Mouse (Mus musculus): ENCODE measurements around the gene Ubald2.

Ubald2 gene

DNA sequence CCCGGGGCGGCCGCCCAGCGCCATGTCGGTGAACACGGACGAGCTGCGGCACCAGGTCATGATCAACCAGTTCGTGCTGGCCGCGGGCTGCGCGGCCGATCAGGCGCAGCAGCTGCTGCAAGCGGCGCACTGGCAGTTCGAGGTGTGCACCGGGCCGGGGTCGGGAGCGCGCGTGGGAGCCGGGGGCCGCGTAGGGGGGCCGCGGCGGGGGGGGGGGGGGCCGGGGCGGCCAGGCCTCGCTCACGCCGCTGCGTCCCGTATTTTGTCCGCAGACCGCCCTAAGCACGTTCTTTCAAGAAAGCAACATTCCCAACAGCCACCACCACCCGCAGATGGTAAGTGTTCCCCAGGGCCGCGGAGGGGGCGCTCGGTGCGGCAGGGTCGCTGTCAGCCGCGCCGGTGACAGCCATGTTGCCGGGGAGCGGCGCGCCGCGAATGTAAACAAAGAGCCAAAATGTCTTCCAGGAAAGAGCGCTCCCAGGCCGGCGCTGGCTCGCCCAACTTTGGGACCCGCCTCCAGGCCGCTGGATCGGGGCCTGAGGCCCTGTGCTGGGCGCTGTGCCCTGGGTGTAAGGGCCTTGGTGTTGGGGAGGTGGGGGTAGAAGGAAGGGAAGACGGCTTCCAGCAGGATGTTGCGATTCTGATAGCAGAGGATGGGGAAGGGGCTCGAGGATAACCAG, 533 bp downstream of the Ubald2 start:
- DNase-seq: peak; percentile 76

DNA sequence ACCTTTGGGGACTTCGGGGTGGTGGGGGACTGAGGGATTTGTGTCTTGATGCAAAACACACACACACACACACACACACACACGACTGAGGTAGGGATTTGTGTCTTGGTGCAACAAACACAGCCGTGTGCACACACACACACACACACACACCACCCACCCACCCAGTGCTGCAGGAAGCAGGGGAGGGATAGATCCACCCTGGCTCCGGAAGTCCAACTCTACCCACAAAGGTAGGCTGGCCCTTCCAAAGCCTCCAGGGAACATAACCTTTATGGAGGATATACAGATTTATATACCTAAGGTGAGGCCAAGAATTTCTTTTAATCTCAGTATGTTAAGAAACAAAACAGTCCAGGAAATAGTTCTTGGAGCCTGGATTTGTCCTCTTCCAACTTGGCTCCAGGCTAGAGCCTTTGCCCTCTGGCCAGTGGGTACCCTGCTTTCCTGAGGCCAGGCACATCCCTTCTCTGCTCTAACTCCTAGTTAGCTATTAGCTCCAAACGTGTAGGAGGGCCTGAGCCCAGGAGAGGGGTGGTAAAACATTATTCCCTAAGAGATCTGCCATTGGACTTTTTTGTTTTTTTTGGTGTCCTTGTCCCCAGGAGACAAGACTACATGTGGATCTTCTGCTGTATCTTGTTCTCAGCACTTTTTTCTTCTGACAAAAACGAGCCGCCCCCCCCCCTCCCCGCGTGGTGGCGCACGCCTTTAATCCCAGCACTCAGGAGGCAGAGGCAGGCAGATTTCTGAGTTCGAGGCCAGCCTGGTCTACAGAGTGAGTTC, 1.3 kb downstream of the Ubald2 start:
- DNase-seq: peak; percentile 51

DNA sequence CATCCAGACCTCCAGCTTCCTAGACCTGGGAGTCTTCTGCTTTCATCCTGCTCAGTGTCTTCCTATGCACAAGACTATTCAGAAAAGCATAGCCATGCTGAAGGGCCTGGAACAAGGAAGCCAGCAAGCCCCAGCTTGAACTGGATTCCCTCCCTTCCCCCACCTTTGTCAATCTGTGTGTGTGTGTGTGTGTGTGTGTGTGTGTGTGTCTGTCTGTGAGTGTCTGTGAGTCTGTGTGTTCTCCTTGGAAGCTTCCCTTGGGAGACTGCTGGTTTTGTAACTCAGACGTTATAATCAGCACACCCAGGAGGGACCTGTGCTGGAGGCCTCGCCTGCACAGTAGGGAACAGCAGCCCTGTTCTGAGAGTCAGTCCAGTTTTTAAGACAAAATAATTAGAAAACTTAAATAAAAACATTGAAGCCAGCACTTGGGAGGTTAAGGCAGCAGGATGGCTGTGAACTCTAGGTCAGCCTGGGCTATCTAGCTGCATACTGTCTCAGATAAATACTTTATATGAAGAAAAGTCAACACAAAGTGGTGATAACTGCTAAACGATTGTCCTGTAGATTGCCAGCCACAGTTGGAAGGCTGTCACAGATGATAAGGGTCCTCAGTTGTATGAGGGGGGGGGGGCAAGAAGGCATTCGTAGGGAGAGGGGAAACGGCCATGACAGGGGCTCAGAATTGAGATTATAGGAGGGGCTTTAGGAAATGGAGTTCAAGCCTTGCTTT, 2.3 kb downstream of the Ubald2 start:
- DNase-seq: no peak

DNA sequence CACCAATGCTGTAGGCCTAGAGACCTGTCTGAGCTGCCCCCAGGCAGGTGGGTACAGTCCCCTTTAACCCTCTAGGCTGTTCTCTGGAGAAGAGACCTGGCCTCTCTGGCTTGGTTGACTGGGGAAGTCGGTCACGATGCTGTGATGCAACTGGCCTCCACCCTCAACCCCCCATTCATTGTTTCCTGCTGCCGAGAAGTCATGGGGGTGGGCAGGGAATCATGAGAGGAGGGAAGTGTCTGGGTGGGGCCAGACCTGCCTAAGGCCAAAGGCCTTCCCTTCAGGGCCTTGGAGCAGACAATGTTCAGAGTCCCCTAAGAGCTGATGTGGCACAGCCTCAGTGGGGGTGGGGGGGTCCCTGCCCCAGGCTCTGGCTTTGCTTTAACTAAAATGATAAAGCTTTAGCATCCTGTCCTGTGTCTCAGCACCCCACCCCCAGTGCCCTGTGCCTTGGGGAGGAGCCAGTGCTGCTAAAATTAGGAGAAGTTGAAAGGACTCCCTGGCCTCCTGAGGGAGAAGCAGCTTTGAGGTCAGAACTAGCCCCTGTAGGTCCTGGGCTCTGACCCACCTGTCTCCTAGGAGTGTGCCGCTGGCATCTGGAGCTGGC, 2.9 kb downstream of the Ubald2 start:
- DNase-seq: peak; percentile 22

DNA sequence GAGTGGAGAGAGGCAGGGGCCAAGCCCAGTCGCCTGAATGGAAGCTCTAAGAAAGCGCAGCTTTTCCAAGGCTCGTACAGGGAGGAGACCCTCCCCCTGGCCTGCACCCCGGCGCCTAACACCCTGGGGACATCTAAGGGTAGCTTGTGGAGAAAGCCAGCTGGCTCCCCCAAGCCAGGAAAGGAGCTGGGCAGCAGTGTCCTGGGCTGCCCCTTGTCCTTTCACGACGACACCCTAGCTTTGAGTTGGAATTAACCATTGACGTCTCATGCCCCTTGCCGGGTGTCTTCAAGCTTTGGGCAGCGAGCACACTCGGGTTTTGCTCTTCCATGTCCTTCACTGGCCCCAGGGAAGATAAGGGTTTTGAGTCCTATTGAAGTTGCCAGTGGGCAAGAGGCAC, 3.6 kb downstream of the Ubald2 start:
- no peak for DNase-seq

DNA sequence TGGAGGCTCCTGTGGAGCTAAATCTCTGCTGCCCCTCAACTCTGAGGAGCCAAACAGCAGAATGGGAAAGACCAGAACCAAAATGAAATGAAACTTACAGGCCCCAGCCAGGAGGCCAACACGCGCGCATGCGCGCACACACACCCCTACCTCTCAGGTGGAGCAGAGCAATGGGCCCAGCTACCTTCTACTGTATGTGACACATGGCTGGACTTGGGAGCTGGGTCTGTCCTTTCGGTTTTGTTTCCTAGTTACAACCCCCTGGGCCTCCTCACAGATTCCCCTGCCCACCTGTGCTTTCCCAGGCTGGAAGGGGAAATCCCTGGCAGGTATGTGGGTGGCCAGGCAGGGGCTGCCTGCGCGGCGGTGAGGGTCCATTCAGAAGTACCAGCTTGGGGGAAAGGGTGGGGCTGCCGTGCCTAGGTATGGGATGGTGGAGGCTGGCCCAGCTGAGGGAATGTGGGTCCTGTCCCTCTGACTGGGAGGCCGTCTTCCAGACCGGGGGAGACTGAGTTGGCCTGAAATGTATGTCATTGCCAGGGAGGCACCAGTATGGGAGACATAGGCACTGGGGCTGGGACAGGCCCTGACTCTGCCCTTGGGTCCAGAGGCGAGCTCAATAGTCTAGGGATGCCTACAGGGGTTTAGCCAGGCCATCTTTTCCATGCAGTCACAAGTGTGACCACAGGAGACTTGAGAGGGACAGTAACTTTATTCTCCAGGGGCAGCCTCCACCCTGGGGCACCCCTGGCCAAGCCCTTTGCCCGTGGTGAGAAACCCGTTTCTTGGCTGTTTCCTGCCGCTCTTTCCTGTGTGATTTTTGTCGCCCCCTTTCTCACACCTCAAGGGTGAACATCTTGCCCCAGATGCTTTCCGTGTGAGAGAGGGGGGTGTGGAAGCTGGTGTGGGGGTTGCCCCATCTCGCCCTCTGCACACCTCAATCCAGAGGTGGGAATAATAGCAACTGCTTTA, 5.7 kb downstream of the Ubald2 start:
- peak; percentile 66 for DNase-seq

DNA sequence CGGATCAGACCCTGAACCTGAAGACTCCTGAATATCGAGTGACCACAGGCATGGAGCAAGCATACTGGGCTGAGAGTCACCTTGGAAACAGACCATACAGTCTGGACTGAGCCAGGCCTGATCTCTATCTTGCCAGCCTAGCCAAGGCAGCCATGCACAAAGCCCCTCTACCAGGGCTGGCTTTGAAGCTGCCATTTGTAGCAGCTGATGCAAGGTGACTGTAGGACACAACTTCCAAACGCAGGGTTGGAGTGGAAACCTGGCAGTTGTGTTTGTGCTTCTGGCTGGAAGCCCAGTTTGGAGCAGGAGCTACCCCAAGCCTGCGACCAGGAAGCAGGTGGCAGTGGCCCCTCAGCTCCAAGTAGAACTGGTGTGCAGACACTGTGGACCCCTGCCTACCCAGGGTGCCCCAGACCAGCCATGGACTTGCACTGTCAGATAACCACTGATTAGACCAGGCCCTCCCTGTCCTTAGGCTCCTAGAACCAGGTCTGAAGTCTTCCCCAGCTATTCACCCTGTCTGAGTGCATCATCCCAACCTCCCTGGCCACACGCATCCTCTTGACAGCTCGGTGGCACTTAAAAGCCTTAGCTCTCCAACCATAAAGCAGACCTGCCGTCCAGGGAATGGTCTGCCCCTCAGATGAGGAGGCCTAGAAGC, 6.6 kb downstream of the Ubald2 start:
- DNase-seq: no peak

DNA sequence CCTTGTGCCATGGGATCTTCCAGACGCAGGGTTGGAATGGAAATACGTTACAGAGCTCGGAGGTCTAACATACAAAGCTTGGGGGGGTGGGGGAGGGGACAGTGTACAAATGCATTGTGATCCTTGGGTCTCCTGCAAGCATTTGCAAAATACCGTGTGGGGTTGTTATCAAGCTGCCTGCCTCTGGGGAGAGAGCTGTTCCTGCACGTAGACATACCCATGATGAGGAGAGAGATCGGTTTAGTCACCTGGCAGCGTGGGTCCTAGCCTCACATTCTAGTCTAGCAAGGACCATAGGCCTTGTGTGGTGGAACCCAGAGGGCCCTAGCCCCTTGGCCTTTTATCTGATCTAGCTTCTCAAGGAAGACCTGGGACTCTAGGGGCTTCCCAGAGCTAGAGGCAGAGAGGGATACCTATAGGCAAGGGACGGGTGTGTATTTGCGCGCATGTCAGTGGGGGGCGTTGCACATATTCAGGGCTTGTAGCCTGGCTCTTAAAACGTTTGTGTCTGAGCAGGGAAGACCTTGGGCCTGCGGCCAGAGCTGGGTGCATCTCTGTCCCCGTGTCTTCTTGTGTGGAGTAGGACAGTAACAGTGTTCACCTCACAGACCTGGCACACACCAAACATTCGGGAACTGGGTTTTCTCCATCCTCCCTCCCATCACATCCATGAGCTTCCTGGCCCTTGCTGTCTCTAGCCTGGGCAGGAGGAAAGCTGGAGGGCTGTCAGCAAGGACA, 8.4 kb downstream of the Ubald2 start:
- DNase-seq: no peak

DNA sequence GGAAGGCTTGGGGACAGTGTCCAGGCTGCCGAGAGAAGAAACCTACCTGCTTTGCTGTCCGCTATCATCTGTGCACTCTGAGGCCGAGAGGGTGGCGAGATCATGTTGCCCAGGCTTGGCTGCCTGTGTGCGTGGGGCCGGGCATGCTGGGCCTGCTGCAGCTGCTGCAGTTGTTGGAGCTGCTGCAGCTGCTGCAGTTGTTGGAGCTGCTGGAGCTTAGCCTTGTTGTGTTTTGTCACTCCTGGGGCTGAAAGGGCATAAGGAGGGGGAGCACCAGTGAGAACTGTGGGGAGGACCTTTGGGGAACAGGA, 8.9 kb downstream of the Ubald2 start:
- no peak for DNase-seq

DNA sequence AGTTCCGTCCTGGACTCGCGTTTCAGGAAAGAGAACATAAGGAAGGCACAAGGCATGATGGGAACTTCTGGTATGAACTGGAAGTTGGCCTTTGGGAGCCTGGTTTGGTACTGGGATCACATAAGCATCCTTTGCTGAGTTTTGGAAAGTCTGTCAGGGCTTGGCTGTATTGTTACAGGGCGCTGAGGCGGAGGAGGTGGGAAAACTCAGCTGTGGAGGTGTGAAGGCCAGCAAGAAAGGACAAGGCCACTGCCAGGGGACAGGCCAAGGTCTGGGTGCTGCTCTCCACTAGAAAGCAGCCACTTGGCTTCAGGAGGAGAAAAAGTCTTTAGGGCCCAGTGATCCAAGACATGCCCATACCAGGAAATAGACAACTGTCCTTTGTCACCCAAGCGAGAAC, 9.4 kb downstream of the Ubald2 start:
- DNase-seq: no peak

DNA sequence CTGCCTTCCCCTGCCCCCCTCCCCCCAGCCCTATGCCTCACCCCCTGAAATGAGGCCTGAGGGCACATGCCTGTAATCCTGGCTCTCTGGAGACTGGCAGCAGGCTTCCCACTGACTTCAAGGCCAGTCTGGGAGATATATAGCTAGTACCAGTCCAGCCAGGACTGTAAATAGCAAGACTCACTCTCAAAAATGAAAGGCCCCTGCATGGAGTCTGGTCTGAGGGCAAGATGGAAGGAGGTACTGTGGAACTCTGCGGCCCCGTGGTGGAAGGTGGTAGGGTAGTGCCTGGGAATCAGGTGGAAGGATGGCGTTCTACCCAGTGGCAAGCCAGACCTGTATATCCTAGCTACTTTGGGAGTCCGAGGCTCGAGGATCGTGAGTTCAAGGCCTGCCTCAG, 10.0 kb downstream of the Ubald2 start:
- no peak for DNase-seq

DNA sequence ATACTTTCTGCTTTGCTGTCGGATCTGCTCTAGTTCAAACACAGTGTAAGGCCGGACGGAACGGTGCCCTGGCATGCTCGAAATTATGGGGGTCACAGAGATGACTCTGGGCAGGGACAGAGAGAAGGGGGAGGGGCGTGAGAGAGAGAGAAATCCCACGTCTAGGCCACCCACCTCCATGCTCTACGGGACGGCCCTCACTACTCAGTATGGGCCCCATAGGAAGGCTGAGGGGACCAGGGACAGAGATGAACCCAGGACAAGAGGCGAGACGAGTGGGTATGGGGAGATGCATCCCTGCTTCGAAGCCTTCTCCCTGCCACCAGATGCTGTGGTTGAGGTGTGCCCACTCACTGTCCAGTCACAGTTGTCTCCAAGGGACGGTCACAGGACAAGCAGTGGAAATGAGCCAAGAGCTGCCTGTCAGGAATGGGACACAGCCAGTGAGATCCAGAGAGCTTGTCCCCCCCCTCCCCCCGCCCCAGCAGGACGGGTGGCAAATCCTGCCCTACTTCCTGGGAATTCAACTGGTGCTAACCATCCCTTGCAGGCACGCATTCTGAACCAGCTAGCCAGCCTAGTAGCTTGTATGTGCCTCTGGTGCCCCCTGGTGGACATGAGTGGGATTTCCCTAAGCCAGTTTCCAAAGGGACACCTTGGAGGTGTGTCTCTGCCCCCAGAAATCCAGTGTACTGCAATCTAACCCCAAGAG, 11.9 kb downstream of the Ubald2 start:
- DNase-seq: peak; percentile 95

DNA sequence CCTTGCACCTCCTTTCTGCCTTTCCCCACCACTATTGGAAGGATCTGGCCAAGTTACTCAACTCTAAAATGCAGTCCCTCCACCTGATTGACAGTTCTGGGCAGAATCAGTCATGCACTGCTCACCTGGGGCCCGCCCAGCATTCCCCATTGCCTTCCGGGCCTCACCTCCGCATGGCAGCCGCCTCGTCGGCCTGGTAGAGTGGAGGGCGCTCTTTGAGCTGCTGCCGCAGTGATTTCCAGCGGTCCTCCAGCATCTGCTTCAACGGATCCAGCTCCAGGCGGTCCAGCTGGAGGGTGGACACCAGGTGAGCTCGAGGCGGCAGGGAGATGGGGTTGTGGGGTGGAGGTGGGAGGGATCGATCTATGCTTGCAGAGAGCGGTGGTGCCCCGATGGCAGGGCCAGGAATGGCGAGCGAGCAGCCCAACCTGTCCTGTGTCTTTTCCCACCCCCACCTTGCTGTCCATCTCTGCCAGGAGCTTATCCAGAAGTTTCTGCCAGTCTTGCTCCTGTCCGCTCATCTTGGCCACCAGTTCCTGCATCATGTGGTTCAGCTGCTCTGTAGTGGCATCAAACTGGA, 12.5 kb downstream of the Ubald2 start:
- DNase-seq: no peak

DNA sequence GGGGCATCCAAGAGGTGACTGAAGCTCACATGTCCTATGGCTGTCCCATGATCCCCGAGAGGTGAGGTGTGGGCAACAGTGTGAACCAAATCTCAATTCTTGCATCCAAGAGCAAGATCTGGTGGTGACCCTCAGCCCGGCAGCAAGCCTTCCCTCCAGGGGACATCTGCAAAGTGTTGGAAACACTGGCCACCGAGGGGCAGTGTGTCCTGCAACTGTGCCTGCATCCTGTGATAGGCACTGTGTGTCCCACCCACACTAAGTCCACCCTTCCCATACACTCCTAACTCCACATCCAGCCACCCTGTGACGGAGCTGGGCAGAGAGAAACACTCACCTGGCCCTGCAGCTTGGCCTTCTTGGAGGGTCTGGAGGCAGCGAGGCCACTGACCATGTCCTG, 13.9 kb downstream of the Ubald2 start:
- DNase-seq: no peak

DNA sequence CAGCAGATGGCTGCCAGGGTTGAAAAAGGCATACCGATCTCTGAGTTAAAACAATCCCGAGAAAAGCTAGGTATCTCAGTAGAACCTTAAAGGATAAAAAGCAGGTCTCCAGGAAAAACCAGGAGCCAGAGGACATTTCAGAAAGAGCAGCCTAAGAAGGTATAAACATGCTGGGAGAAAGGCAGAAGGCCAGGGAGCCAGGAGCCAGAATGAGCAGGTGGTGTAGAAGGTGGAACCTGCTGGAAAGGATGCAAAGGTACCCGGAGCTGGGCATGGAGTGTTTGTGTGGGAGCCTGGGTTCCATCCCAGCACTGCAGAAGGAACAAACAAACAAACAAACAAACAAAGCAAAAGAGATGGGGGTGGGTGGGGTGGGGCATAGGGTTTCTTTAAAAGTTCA, 15.4 kb downstream of the Ubald2 start:
- no peak for DNase-seq

DNA sequence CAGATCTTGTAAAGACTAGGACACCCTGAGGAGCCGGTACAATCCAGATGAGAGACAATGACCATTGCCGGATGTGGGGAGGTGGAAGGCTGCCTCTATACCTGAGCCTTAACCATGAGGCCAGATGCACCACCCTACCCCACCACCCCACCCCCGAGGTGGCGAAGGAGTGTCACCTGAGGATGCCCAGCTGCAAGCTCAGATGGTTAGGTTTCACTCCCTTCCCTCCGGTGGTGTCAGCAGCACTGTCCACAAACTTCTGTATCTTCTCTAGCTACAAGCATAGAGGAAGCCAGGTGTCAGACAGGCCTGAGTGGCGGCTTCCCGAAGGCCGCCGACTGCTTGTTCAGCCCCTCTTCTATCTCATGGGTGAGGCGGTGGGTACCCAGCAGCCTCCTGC, 20.0 kb downstream of the Ubald2 start:
- DNase-seq: peak; percentile 44

DNA sequence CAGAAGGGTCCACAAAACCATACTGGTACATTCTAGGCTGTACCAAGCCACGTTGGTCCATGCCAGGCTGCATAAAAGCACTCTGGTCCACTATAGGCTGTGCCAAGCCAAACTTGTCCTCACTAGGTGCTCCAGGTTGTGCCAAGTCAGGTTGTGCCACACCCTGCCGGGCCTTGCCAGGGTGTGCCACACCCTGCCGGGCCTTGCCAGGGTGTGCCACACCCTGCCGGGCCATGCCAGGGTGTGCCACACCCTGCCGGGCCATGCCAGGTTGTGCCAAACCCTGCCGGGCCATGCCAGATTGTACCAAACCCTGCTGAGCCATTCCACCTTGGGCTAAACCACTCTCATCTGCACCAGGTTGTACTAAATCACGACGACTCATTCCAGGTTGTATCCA, 22.3 kb downstream of the Ubald2 start:
- DNase-seq: no peak

DNA sequence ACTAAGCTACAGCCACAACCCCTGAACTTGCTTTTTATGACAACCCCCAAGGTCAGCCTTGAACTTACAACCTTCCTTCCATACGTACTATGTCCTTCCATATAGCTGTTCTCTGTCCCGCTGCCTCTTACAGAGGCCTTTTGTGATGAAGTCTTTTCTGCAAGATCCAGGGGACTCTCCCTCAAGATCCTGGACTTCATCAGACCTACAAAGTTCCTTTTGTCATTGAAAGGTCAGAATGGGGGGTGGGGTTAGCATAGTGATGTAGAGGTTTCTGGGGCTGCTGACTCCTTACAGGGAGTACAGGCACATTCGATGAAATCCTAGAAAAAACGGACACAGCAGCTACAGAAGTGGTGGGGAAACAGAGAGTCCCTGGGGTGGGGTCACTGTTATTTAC, 25.9 kb downstream of the Ubald2 start:
- DNase-seq: no peak

DNA sequence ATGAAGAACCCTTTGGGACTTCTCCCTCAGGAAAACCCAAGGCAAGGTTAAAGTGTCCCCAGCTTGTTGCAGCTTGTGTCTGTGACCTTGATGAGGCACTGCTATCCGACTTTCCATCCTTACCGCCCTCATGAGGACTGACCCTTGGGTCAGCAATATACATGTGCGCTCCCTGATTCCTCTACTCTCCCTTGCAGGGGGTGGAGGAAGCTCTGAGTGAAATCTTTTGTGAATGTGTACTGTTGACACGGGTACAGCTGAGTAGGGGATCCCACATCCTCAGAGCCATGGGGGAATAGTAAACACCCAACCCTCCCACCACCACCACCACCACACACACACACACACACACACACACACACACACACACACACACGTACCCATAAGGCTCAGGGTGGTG, 29.4 kb downstream of the Ubald2 start:
- no peak for DNase-seq

DNA sequence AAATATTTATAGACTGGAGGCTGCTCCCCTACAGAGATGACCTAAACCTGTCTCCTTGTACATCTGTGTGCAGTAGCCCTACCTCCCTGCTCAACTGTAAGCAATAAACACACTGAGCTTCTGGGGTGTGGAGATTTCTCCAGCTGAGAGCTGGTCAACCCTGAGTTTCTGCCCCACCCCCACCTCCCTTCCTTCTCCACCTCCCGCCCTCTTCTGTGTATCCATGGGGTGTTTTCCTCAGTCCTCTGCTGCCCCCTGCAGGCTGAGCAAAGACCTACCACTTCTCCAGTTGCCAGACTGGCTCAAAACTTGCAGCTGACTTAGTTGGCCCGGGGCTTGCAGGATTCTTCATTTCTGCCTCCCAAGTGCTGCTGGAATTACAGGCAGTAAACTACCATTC, 29.9 kb downstream of the Ubald2 start:
- peak; percentile 86 for DNase-seq
